Mouse (Mus musculus): ENCODE results near the gene Rfc5. TPM values are rescaled to one million over a fixed set of nuclear protein-coding genes. Genes with fewer than 3 reads are reported as not detected.
A peak's percentile ranks its signal among the peaks of the same experiment; 100 is the strongest.
"Not testable (repeated sequence)": the region's sequence is repeated elsewhere in the genome, so short reads cannot be mapped to it uniquely, and the experiment has no call there.

Rfc5 gene
- polyA plus RNA-seq, 1 experiment from 2014 or later, result 72.1 TPM

GRCm38 (mm10) chr5:117383198-117383597, 5.6 kb downstream of the Rfc5 start:
- no peak for ATAC-seq (ENCODE audit: low FRiP score)

GRCm38 (mm10) chr5:117381785-117382184, 7.1 kb downstream of the Rfc5 start:
- no peaks in the 10 kb centered on the region for H3K27me3 ChIP-seq (ENCODE audit: control insufficient read depth, insufficient read depth, low read length)
- H3K9ac ChIP-seq (ENCODE audit: low read depth, low read length), result no peak overlapping the region
- WGBS, result 77% methylated on average over 7 of the region's 7 CpGs
- H3K36me3 ChIP-seq (ENCODE audit: control insufficient read depth, insufficient read depth, low read length), result peaks cover 6% of the 10 kb centered on the region
- no peak overlapping the region for H3K27ac ChIP-seq (ENCODE audit: low read depth, low read length)
- no peaks in the 10 kb centered on the region for H3K9me3 ChIP-seq (ENCODE audit: control insufficient read depth, low read length)
- H3K4me3 ChIP-seq (ENCODE audit: low read depth, low read length), result no peak overlapping the region
- H3K4me1 ChIP-seq (replicated peaks; ENCODE audit: control insufficient read depth, insufficient read depth, low read length), result no peaks in the 10 kb centered on the region
- no peak for ATAC-seq (ENCODE audit: low FRiP score)
- DNase-seq (ENCODE audit: low spot score), result no peak
- no peak overlapping the region for H3K4me2 ChIP-seq (replicated peaks; ENCODE audit: low read depth, low read length)

More at GRCm38 (mm10) chr5:117383198-117383597, 5.6 kb downstream of the Rfc5 start:
- 76% methylated on average over 12 of the region's 12 CpGs for WGBS
- Histone ChIP-seq H3K4me2 (replicated peaks; ENCODE audit: low read depth, low read length) (no peak overlapping the region), H3K36me3 (ENCODE audit: control insufficient read depth, insufficient read depth, low read length) (peaks cover 6% of the 10 kb centered on the region; the same call in 1 of the 2 replicates), H3K4me1 (replicated peaks; ENCODE audit: control insufficient read depth, insufficient read depth, low read length) (peaks cover under 1% of the 10 kb centered on the region; the same call in 1 of the 2 replicates), H3K9me3 (ENCODE audit: control insufficient read depth, low read length) (no peaks in the 10 kb centered on the region), H3K27me3 (ENCODE audit: control insufficient read depth, insufficient read depth, low read length) (no peaks in the 10 kb centered on the region), H3K27ac (ENCODE audit: low read depth, low read length) (no peak overlapping the region), H3K4me3 (ENCODE audit: low read depth, low read length) (no peak overlapping the region), H3K9ac (ENCODE audit: low read depth, low read length) (peak overlapping the region; percentile 7; the same call in 1 of the 2 replicates)
- no peak for DNase-seq (ENCODE audit: low spot score)

GRCm38 (mm10) chr5:117380199-117380598, 8.6 kb downstream of the Rfc5 start:
- Histone ChIP-seq H3K9me3 (ENCODE audit: control insufficient read depth, low read length) (no peaks in the 10 kb centered on the region), H3K27ac (ENCODE audit: low read depth, low read length) (no peak overlapping the region), H3K4me1 (replicated peaks; ENCODE audit: control insufficient read depth, insufficient read depth, low read length) (no peaks in the 10 kb centered on the region), H3K4me2 (replicated peaks; ENCODE audit: low read depth, low read length) (no peak overlapping the region), H3K4me3 (ENCODE audit: low read depth, low read length) (no peak overlapping the region), H3K9ac (ENCODE audit: low read depth, low read length) (no peak overlapping the region), H3K27me3 (ENCODE audit: control insufficient read depth, insufficient read depth, low read length) (no peaks in the 10 kb centered on the region), H3K36me3 (ENCODE audit: control insufficient read depth, insufficient read depth, low read length) (peaks cover 6% of the 10 kb centered on the region)
- DNase-seq (ENCODE audit: low spot score) (no peak), ATAC-seq (ENCODE audit: low FRiP score) (no peak)
- 87% methylated on average over 4 of the region's 4 CpGs for WGBS

GRCm38 (mm10) chr5:117377731-117378130, 11.1 kb downstream of the Rfc5 start:
- not testable (repeated sequence) for H3K27me3 ChIP-seq (ENCODE audit: control insufficient read depth, insufficient read depth, low read length); H3K4me2 ChIP-seq (replicated peaks; ENCODE audit: low read depth, low read length); H3K9ac ChIP-seq (ENCODE audit: low read depth, low read length); H3K27ac ChIP-seq (ENCODE audit: low read depth, low read length); H3K36me3 ChIP-seq (ENCODE audit: control insufficient read depth, insufficient read depth, low read length); ATAC-seq (ENCODE audit: low FRiP score); H3K4me3 ChIP-seq (ENCODE audit: low read depth, low read length); DNase-seq (ENCODE audit: low spot score); H3K4me1 ChIP-seq (replicated peaks; ENCODE audit: control insufficient read depth, insufficient read depth, low read length); H3K9me3 ChIP-seq (ENCODE audit: control insufficient read depth, low read length)
- 96% methylated on average over 14 of the region's 14 CpGs for WGBS

- Histone ChIP-seq H3K4me3 (ENCODE audit: low read depth, low read length) (no peak overlapping the region), H3K9me3 (ENCODE audit: control insufficient read depth, low read length) (no peaks in the 10 kb centered on the region), H3K36me3 (ENCODE audit: control insufficient read depth, insufficient read depth, low read length) (peaks cover 3% of the 10 kb centered on the region), H3K27me3 (ENCODE audit: control insufficient read depth, insufficient read depth, low read length) (no peaks in the 10 kb centered on the region), H3K4me2 (replicated peaks; ENCODE audit: low read depth, low read length) (no peak overlapping the region), H3K9ac (ENCODE audit: low read depth, low read length) (no peak overlapping the region), H3K27ac (ENCODE audit: low read depth, low read length) (no peak overlapping the region), H3K4me1 (replicated peaks; ENCODE audit: control insufficient read depth, insufficient read depth, low read length) (no peaks in the 10 kb centered on the region)
- DNase-seq (ENCODE audit: low spot score) (no peak), ATAC-seq (ENCODE audit: low FRiP score) (no peak)
- 85% methylated on average over 11 of the region's 11 CpGs for WGBS
These were observed 12.5 kb downstream of the Rfc5 start for GRCm38 (mm10) chr5:117376331-117376761.

GRCm38 (mm10) chr5:117374372-117375049, 14.3 kb downstream of the Rfc5 start:
- peaks cover 3% of the 10 kb centered on the region for H3K36me3 ChIP-seq (ENCODE audit: control insufficient read depth, insufficient read depth, low read length)
- ATAC-seq (ENCODE audit: low FRiP score), result no peak
- 88% methylated on average over 7 of the region's 7 CpGs for WGBS
- H3K9ac ChIP-seq (ENCODE audit: low read depth, low read length), result no peak overlapping the region
- no peak for DNase-seq (ENCODE audit: low spot score)
- H3K27me3 ChIP-seq (ENCODE audit: control insufficient read depth, insufficient read depth, low read length), result no peaks in the 10 kb centered on the region
- no peak overlapping the region for H3K27ac ChIP-seq (ENCODE audit: low read depth, low read length)
- H3K4me2 ChIP-seq (replicated peaks; ENCODE audit: low read depth, low read length), result no peak overlapping the region
- no peak overlapping the region for H3K4me3 ChIP-seq (ENCODE audit: low read depth, low read length)
- no peaks in the 10 kb centered on the region for H3K4me1 ChIP-seq (replicated peaks; ENCODE audit: control insufficient read depth, insufficient read depth, low read length)
- no peaks in the 10 kb centered on the region for H3K9me3 ChIP-seq (ENCODE audit: control insufficient read depth, low read length)

GRCm38 (mm10) chr5:117373418-117373817, 15.4 kb downstream of the Rfc5 start:
- Histone ChIP-seq H3K36me3 (ENCODE audit: control insufficient read depth, insufficient read depth, low read length) (peaks cover 4% of the 10 kb centered on the region), H3K27ac (ENCODE audit: low read depth, low read length) (no peak overlapping the region), H3K9ac (ENCODE audit: low read depth, low read length) (no peak overlapping the region), H3K4me2 (replicated peaks; ENCODE audit: low read depth, low read length) (no peak overlapping the region), H3K9me3 (ENCODE audit: control insufficient read depth, low read length) (no peaks in the 10 kb centered on the region), H3K4me1 (replicated peaks; ENCODE audit: control insufficient read depth, insufficient read depth, low read length) (no peaks in the 10 kb centered on the region), H3K4me3 (ENCODE audit: low read depth, low read length) (no peak overlapping the region), H3K27me3 (ENCODE audit: control insufficient read depth, insufficient read depth, low read length) (no peaks in the 10 kb centered on the region)
- 92% methylated on average over 9 of the region's 9 CpGs for WGBS
- ATAC-seq (ENCODE audit: low FRiP score) (no peak), DNase-seq (ENCODE audit: low spot score) (no peak)

- 96% methylated on average over 10 of the region's 10 CpGs for WGBS
- Histone ChIP-seq H3K27ac (ENCODE audit: low read depth, low read length) (no peak overlapping the region), H3K27me3 (ENCODE audit: control insufficient read depth, insufficient read depth, low read length) (no peaks in the 10 kb centered on the region), H3K36me3 (ENCODE audit: control insufficient read depth, insufficient read depth, low read length) (peaks cover 5% of the 10 kb centered on the region; the same call in 1 of the 2 replicates), H3K4me3 (ENCODE audit: low read depth, low read length) (no peak overlapping the region), H3K9me3 (ENCODE audit: control insufficient read depth, low read length) (no peaks in the 10 kb centered on the region), H3K9ac (ENCODE audit: low read depth, low read length) (no peak overlapping the region), H3K4me1 (replicated peaks; ENCODE audit: control insufficient read depth, insufficient read depth, low read length) (no peaks in the 10 kb centered on the region), H3K4me2 (replicated peaks; ENCODE audit: low read depth, low read length) (no peak overlapping the region)
- DNase-seq (ENCODE audit: low spot score), result no peak
- ATAC-seq (ENCODE audit: low FRiP score), result no peak
These were observed 18.3 kb downstream of the Rfc5 start for GRCm38 (mm10) chr5:117370592-117370991.

GRCm38 (mm10) chr5:117367206-117367605, 21.6 kb downstream of the Rfc5 start:
- no peak overlapping the region for H3K4me3 ChIP-seq (ENCODE audit: low read depth, low read length)
- ATAC-seq (ENCODE audit: low FRiP score) (no peak), DNase-seq (ENCODE audit: low spot score) (no peak)
- H3K36me3 ChIP-seq (ENCODE audit: control insufficient read depth, insufficient read depth, low read length), result peaks cover 5% of the 10 kb centered on the region; the same call in 1 of the 2 replicates
- no peak overlapping the region for H3K4me2 ChIP-seq (replicated peaks; ENCODE audit: low read depth, low read length)
- WGBS, result 42% methylated on average over 8 of the region's 8 CpGs
- H3K27ac ChIP-seq (ENCODE audit: low read depth, low read length), result no peak overlapping the region
- no peaks in the 10 kb centered on the region for H3K4me1 ChIP-seq (replicated peaks; ENCODE audit: control insufficient read depth, insufficient read depth, low read length)
- no peaks in the 10 kb centered on the region for H3K9me3 ChIP-seq (ENCODE audit: control insufficient read depth, low read length)
- no peak overlapping the region for H3K9ac ChIP-seq (ENCODE audit: low read depth, low read length)
- no peaks in the 10 kb centered on the region for H3K27me3 ChIP-seq (ENCODE audit: control insufficient read depth, insufficient read depth, low read length)
